Mouse (Mus musculus): ENCODE data around the gene Mtss1l. TPM values are rescaled to one million over a fixed set of nuclear protein-coding genes. Genes with fewer than 3 reads are reported as not detected.
A peak's percentile ranks its signal among the peaks of the same experiment; 100 is the strongest.

The Mtss1l gene
- polyA plus RNA-seq, 1 experiment from 2014 or later, result 9.9 TPM

DNA sequence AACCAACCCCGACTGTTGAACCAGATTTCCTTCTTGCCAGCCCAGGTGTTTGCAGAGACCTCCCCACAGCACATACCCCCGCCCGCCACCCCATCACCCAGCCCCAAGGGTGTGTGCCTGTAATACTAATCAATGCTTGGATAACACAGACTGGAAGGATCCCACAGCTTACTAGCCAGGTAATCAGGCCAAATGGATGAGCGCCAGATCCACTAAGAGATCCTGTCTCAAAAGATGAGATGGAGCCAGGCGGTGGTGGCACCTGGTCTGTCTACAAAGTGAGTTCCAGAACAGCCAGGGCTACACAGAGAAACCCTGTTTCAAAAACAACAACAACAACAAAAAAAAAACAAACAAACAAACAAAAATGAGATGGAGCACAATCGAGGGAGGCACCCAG, 46.0 kb downstream of the Mtss1l start:
- no peak for DNase-seq (ENCODE audit: low spot score)
- no peak overlapping the region for H3K4me2 ChIP-seq (ENCODE audit: low read length)
- no peaks in the 10 kb centered on the region for H3K27me3 ChIP-seq (replicated peaks; ENCODE audit: control insufficient read depth, insufficient read depth, low read length)
- H3K36me3 ChIP-seq (ENCODE audit: control insufficient read depth, insufficient read depth, low read length), result no peaks in the 10 kb centered on the region
- H3K27ac ChIP-seq (ENCODE audit: low read depth), result no peak overlapping the region
- H3K9ac ChIP-seq (ENCODE audit: low read length), result no peak overlapping the region
- H3K4me1 ChIP-seq (replicated peaks; ENCODE audit: control insufficient read depth, insufficient read depth, low read length), result no peaks in the 10 kb centered on the region
- no peak overlapping the region for H3K4me3 ChIP-seq (ENCODE audit: low read depth, low read length)
- no peak for ATAC-seq (replicated peaks; ENCODE audit: low FRiP score, low TSS enrichment, low read depth)
- no peaks in the 10 kb centered on the region for H3K9me3 ChIP-seq (ENCODE audit: control insufficient read depth, low read length)
- WGBS, result 84% methylated on average over 6 of the region's 6 CpGs

DNA sequence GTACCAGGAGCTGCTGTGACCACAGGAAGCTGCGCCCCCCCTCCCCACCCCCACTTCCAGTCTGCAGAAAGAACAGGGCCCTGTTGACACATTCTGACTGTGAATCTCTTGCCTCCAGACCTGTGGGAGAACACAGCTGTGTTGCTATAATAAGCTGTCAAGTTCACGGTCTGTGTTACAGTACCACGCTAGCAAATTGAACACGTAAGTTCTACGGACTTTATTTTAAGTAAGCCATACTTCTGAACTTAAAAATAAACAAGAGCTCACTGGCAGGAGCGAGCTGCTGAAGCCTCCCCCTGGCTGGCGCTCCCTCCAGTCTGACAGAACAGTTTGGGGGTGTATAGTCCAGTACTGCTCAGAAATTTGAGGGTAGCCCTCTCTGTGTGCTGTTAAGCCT, 51.2 kb downstream of the Mtss1l start:
- no peaks in the 10 kb centered on the region for H3K27me3 ChIP-seq (replicated peaks; ENCODE audit: control insufficient read depth, insufficient read depth, low read length)
- H3K36me3 ChIP-seq (ENCODE audit: control insufficient read depth, insufficient read depth, low read length), result no peaks in the 10 kb centered on the region
- ATAC-seq (replicated peaks; ENCODE audit: low FRiP score, low TSS enrichment, low read depth) (no peak), DNase-seq (ENCODE audit: low spot score) (no peak)
- peaks cover 2% of the 10 kb centered on the region; the same call in 1 of the 2 replicates for H3K4me1 ChIP-seq (replicated peaks; ENCODE audit: control insufficient read depth, insufficient read depth, low read length)
- H3K9me3 ChIP-seq (ENCODE audit: control insufficient read depth, low read length), result no peaks in the 10 kb centered on the region
- H3K4me2 ChIP-seq (ENCODE audit: low read length), result no peak overlapping the region
- no peak overlapping the region for H3K4me3 ChIP-seq (ENCODE audit: low read depth, low read length)
- no peak overlapping the region for H3K27ac ChIP-seq (ENCODE audit: low read depth)
- no peak overlapping the region for H3K9ac ChIP-seq (ENCODE audit: low read length)
- 50% methylated on average over 7 of the region's 7 CpGs for WGBS

DNA sequence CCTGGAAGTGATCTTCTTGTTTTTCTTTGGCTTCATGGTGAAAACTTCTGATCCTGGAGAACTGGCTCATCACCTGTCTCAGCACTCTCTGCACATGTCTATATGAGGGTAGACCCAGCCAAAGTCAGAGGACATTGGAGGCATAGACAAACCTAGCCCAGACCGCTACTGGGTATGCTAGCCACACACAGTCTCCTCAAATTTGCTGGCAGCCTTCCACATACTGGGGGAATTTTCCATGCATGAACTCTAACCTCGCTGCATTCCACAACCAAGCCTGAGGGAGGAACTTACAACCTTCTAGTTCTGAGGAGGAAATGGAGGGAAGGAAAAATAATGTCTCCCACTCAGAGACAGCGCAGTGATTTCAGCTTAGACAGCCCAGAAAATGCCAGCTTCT, 52.8 kb downstream of the Mtss1l start:
- Histone ChIP-seq H3K36me3 (ENCODE audit: control insufficient read depth, insufficient read depth, low read length) (no peaks in the 10 kb centered on the region), H3K4me3 (ENCODE audit: low read depth, low read length) (no peak overlapping the region), H3K9me3 (ENCODE audit: control insufficient read depth, low read length) (no peaks in the 10 kb centered on the region), H3K9ac (ENCODE audit: low read length) (no peak overlapping the region), H3K4me1 (replicated peaks; ENCODE audit: control insufficient read depth, insufficient read depth, low read length) (peaks cover 2% of the 10 kb centered on the region; the same call in 1 of the 2 replicates), H3K27ac (ENCODE audit: low read depth) (no peak overlapping the region), H3K27me3 (replicated peaks; ENCODE audit: control insufficient read depth, insufficient read depth, low read length) (no peaks in the 10 kb centered on the region), H3K4me2 (ENCODE audit: low read length) (no peak overlapping the region)
- ATAC-seq (replicated peaks; ENCODE audit: low FRiP score, low TSS enrichment, low read depth) (0 out of 2 replicates have a peak, but pooled peaks have one; percentile 36), DNase-seq (ENCODE audit: low spot score) (no peak)
- WGBS, result 70% methylated on average over 3 of the region's 3 CpGs

GRCm38 (mm10) chr8:110774725-110775124, 53.4 kb downstream of the Mtss1l start:
- WGBS, result 82% methylated on average over 6 of the region's 6 CpGs
- H3K36me3 ChIP-seq (ENCODE audit: control insufficient read depth, insufficient read depth, low read length), result no peaks in the 10 kb centered on the region
- no peak for ATAC-seq (replicated peaks; ENCODE audit: low FRiP score, low TSS enrichment, low read depth)

GRCm38 (mm10) chr8:110775316-110775715, 54.0 kb downstream of the Mtss1l start:
- H3K27me3 ChIP-seq (replicated peaks; ENCODE audit: control insufficient read depth, insufficient read depth, low read length), result no peaks in the 10 kb centered on the region
- no peak overlapping the region for H3K4me3 ChIP-seq (ENCODE audit: low read depth, low read length)
- 72% methylated on average over 8 of the region's 8 CpGs for WGBS
- no peak overlapping the region for H3K27ac ChIP-seq (ENCODE audit: low read depth)
- H3K9ac ChIP-seq (ENCODE audit: low read length), result no peak overlapping the region
- no peak overlapping the region for H3K4me2 ChIP-seq (ENCODE audit: low read length)
- peaks cover 2% of the 10 kb centered on the region; the same call in 1 of the 2 replicates for H3K4me1 ChIP-seq (replicated peaks; ENCODE audit: control insufficient read depth, insufficient read depth, low read length)
- DNase-seq (ENCODE audit: low spot score), result no peak
- ATAC-seq (replicated peaks; ENCODE audit: low FRiP score, low TSS enrichment, low read depth), result no peak
- no peaks in the 10 kb centered on the region for H3K9me3 ChIP-seq (ENCODE audit: control insufficient read depth, low read length)
- no peaks in the 10 kb centered on the region for H3K36me3 ChIP-seq (ENCODE audit: control insufficient read depth, insufficient read depth, low read length)

More at GRCm38 (mm10) chr8:110774725-110775124, 53.4 kb downstream of the Mtss1l start:
- H3K9me3 ChIP-seq (ENCODE audit: control insufficient read depth, low read length), result no peaks in the 10 kb centered on the region
- H3K4me1 ChIP-seq (replicated peaks; ENCODE audit: control insufficient read depth, insufficient read depth, low read length), result peaks cover 2% of the 10 kb centered on the region; the same call in 1 of the 2 replicates
- H3K27me3 ChIP-seq (replicated peaks; ENCODE audit: control insufficient read depth, insufficient read depth, low read length), result no peaks in the 10 kb centered on the region
- no peak overlapping the region for H3K27ac ChIP-seq (ENCODE audit: low read depth)
- H3K9ac ChIP-seq (ENCODE audit: low read length), result no peak overlapping the region
- no peak overlapping the region for H3K4me2 ChIP-seq (ENCODE audit: low read length)
- DNase-seq (ENCODE audit: low spot score), result no peak
- H3K4me3 ChIP-seq (ENCODE audit: low read depth, low read length), result no peak overlapping the region

GRCm38 (mm10) chr8:110775721-110776120, 54.4 kb downstream of the Mtss1l start:
- H3K4me3 ChIP-seq (ENCODE audit: low read depth, low read length), result no peak overlapping the region
- WGBS, result 89% methylated on average over 3 of the region's 3 CpGs
- no peak overlapping the region for H3K27ac ChIP-seq (ENCODE audit: low read depth)
- H3K4me2 ChIP-seq (ENCODE audit: low read length), result no peak overlapping the region
- DNase-seq (ENCODE audit: low spot score) (no peak), ATAC-seq (replicated peaks; ENCODE audit: low FRiP score, low TSS enrichment, low read depth) (no peak)
- H3K4me1 ChIP-seq (replicated peaks; ENCODE audit: control insufficient read depth, insufficient read depth, low read length), result peaks cover 2% of the 10 kb centered on the region; the same call in 1 of the 2 replicates
- no peaks in the 10 kb centered on the region for H3K36me3 ChIP-seq (ENCODE audit: control insufficient read depth, insufficient read depth, low read length)
- no peaks in the 10 kb centered on the region for H3K9me3 ChIP-seq (ENCODE audit: control insufficient read depth, low read length)
- H3K27me3 ChIP-seq (replicated peaks; ENCODE audit: control insufficient read depth, insufficient read depth, low read length), result no peaks in the 10 kb centered on the region
- no peak overlapping the region for H3K9ac ChIP-seq (ENCODE audit: low read length)

DNA sequence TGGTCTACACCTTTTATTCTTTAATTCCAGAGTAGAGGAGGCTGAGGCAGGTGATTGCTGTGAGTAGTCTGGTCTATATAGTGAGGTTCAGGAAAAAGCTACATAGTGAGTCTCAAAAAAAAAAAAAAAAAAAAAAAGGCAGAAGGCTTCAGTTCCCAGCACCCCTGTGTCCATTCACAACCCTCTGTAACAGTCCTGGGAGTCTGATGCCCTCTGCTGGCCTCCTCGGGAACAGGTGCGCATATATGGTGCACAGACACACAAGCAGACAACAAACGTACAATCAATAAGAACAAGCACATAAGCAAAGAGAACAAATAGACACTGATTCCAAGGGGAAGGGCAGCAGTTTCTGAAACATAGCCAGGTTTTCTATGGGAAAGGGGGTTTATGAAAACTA, 55.1 kb downstream of the Mtss1l start:
- no peak overlapping the region for H3K9ac ChIP-seq (ENCODE audit: low read length)
- DNase-seq (ENCODE audit: low spot score) (no peak), ATAC-seq (replicated peaks; ENCODE audit: low FRiP score, low TSS enrichment, low read depth) (no peak)
- H3K9me3 ChIP-seq (ENCODE audit: control insufficient read depth, low read length), result no peaks in the 10 kb centered on the region
- 92% methylated on average over 3 of the region's 3 CpGs for WGBS
- H3K4me3 ChIP-seq (ENCODE audit: low read depth, low read length), result no peak overlapping the region
- H3K4me1 ChIP-seq (replicated peaks; ENCODE audit: control insufficient read depth, insufficient read depth, low read length), result peaks cover 2% of the 10 kb centered on the region; the same call in 1 of the 2 replicates
- H3K4me2 ChIP-seq (ENCODE audit: low read length), result no peak overlapping the region
- H3K27me3 ChIP-seq (replicated peaks; ENCODE audit: control insufficient read depth, insufficient read depth, low read length), result no peaks in the 10 kb centered on the region
- H3K36me3 ChIP-seq (ENCODE audit: control insufficient read depth, insufficient read depth, low read length), result no peaks in the 10 kb centered on the region
- H3K27ac ChIP-seq (ENCODE audit: low read depth), result no peak overlapping the region

GRCm38 (mm10) chr8:110779924-110780718, 58.8 kb downstream of the Mtss1l start:
- H3K27me3 ChIP-seq (replicated peaks; ENCODE audit: control insufficient read depth, insufficient read depth, low read length), result no peaks in the 10 kb centered on the region
- H3K36me3 ChIP-seq (ENCODE audit: control insufficient read depth, insufficient read depth, low read length), result no peaks in the 10 kb centered on the region
- ATAC-seq (replicated peaks; ENCODE audit: low FRiP score, low TSS enrichment, low read depth) (no peak), DNase-seq (ENCODE audit: low spot score) (no peak)
- H3K9ac ChIP-seq (ENCODE audit: low read length), result no peak overlapping the region
- 73% methylated on average over 13 of the region's 13 CpGs for WGBS
- H3K4me2 ChIP-seq (ENCODE audit: low read length), result no peak overlapping the region
- no peak overlapping the region for H3K4me3 ChIP-seq (ENCODE audit: low read depth, low read length)
- no peaks in the 10 kb centered on the region for H3K9me3 ChIP-seq (ENCODE audit: control insufficient read depth, low read length)
- no peak overlapping the region for H3K27ac ChIP-seq (ENCODE audit: low read depth)
- H3K4me1 ChIP-seq (replicated peaks; ENCODE audit: control insufficient read depth, insufficient read depth, low read length), result no peaks in the 10 kb centered on the region

GRCm38 (mm10) chr8:110785366-110785765, 64.1 kb downstream of the Mtss1l start:
- no peak for ATAC-seq (replicated peaks; ENCODE audit: low FRiP score, low TSS enrichment, low read depth)
- Histone ChIP-seq H3K4me2 (ENCODE audit: low read length) (no peak overlapping the region), H3K36me3 (ENCODE audit: control insufficient read depth, insufficient read depth, low read length) (no peaks in the 10 kb centered on the region), H3K4me3 (ENCODE audit: low read depth, low read length) (no peak overlapping the region), H3K27ac (ENCODE audit: low read depth) (no peak overlapping the region), H3K9ac (ENCODE audit: low read length) (no peak overlapping the region), H3K27me3 (replicated peaks; ENCODE audit: control insufficient read depth, insufficient read depth, low read length) (no peaks in the 10 kb centered on the region), H3K9me3 (ENCODE audit: control insufficient read depth, low read length) (no peaks in the 10 kb centered on the region), H3K4me1 (replicated peaks; ENCODE audit: control insufficient read depth, insufficient read depth, low read length) (no peaks in the 10 kb centered on the region)
- 74% methylated on average over 2 of the region's 2 CpGs for WGBS
- DNase-seq (ENCODE audit: low spot score), result no peak
